Mouse (Mus musculus) testis, adult 2 months (tissue): ENCODE data around the gene Tbc1d4. TPM values are rescaled to one million over a fixed set of nuclear protein-coding genes. Genes with fewer than 3 reads are reported as not detected.

Experiments
- H3K27ac ChIP-seq: fragments of 200-500 bp; 2 replicates; pipeline ENCODE4 v1.5.1; 2012; ENCODE audit warnings: low read depth, low read length; ENCODE audit not compliant: control insufficient read depth, insufficient read depth
- H3K27me3 ChIP-seq: fragments of 200-500 bp; 2 replicates; pipeline ENCODE4 v1.6.1; 2012; ENCODE audit warnings: mild to moderate bottlenecking, low read length, moderate library complexity; ENCODE audit not compliant: control insufficient read depth, insufficient read depth
- H3K36me3 ChIP-seq: fragments of 200-500 bp; 2 replicates; pipeline ENCODE4 v1.6.1; 2012; ENCODE audit warnings: mild to moderate bottlenecking, low read length; ENCODE audit not compliant: control insufficient read depth, insufficient read depth
- H3K4me1 ChIP-seq: fragments of 200-500 bp; 2 replicates; pipeline ENCODE4 v1.6.1; 2012; ENCODE audit warnings: low read length; ENCODE audit not compliant: control insufficient read depth, insufficient read depth
- H3K4me3 ChIP-seq: fragments of 200-500 bp; 2 replicates; pipeline ENCODE4 v1.5.1; 2012; ENCODE audit warnings: low read depth, mild to moderate bottlenecking, low read length, moderate library complexity, mixed read lengths; ENCODE audit not compliant: control insufficient read depth
- CTCF ChIP-seq: fragments of 200-500 bp; IDR thresholded peaks from 2 replicates; pipeline ENCODE4 v1.5.1; 2012; ENCODE audit warnings: low read depth, mild to moderate bottlenecking, inconsistent platforms, low read length, moderate library complexity; ENCODE audit not compliant: control insufficient read depth, insufficient read depth, insufficient replicate concordance
- POLR2A ChIP-seq: fragments of 200-500 bp; IDR thresholded peaks from 2 replicates; pipeline ENCODE4 v1.6.1; 2012; ENCODE audit warnings: low read depth, mild to moderate bottlenecking, inconsistent platforms, low read length, moderate library complexity; ENCODE audit not compliant: control insufficient read depth
- polyA plus RNA-seq: library from polyadenylated mRNA; depleted of rRNA; stranded (reverse); fragments of >200 nt; gene quantifications from 2 replicates; pipeline ENCODE4 v1.2.3, GENCODE M21; 2012; rRNA removed

Tbc1d4 gene
- polyA plus RNA-seq, 1 experiment: 2.2 TPM

- Histone ChIP-seq H3K4me3 (no peak overlapping the region), H3K4me1 (no peaks in the 10 kb centered on the region), H3K36me3 (no peaks in the 10 kb centered on the region), H3K27me3 (no peaks in the 10 kb centered on the region), H3K27ac (no peak overlapping the region)
- no peak for TF ChIP-seq CTCF
- TF ChIP-seq POLR2A: no peak
Measured at GRCm38 (mm10) chr14:101452915-101453314, 156.1 kb downstream of the Tbc1d4 start.

GRCm38 (mm10) chr14:101447857-101448256 is 161.1 kb downstream of the Tbc1d4 start:
- TF ChIP-seq POLR2A (no peak), CTCF (no peak)
- H3K4me3 ChIP-seq: no peak overlapping the region
- no peak overlapping the region for H3K27ac ChIP-seq
- no peaks in the 10 kb centered on the region for H3K27me3 ChIP-seq
- no peaks in the 10 kb centered on the region for H3K4me1 ChIP-seq
- no peaks in the 10 kb centered on the region for H3K36me3 ChIP-seq

- Histone ChIP-seq H3K27ac (no peak overlapping the region), H3K4me3 (no peak overlapping the region), H3K36me3 (no peaks in the 10 kb centered on the region), H3K4me1 (no peaks in the 10 kb centered on the region), H3K27me3 (no peaks in the 10 kb centered on the region)
- TF ChIP-seq CTCF (no peak), POLR2A (no peak)
Measured at GRCm38 (mm10) chr14:101445205-101445604, 163.8 kb downstream of the Tbc1d4 start.

DNA sequence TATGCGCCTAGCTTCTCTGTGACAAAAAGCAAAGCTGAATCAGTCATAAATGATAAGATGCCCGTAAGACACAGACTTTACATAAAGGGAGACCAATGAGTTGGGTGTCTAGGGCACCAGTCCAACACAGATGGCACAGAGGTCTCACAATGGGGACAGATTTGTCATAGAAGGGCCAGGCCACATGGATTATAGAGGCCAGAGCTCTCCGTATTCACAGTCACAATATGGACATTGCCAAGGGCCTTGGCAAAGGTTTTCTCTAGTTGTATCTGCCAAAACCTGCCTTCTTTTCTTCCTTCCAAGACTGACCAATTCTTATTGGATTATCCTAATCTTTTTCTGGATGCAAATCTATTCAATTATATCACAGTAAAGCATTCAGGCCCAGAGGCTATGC is 171.1 kb downstream of the Tbc1d4 start:
- Histone ChIP-seq H3K4me1 (no peaks in the 10 kb centered on the region), H3K27ac (no peak overlapping the region), H3K36me3 (no peaks in the 10 kb centered on the region), H3K4me3 (no peak overlapping the region), H3K27me3 (no peaks in the 10 kb centered on the region)
- TF ChIP-seq POLR2A: no peak
- TF ChIP-seq CTCF: no peak

DNA sequence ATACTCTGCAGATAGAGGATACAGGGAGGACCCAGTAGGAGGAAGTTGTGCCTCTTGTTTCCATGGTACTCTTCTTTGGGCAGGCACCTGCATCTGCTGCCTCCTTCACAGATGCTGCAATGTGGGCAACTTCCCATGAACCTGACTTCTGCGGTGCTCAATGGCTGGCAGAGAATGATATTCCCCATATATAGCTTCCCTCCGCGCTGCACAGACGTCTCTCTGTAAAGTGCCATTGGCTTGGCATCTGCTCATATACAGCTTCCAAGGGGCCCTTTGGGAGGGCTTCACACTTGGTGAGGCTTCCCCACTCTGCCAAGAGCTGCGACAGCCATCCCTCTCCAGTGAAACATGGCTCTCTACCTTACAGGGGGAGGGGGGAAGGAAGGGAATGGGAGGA is 178.5 kb downstream of the Tbc1d4 start:
- no peak for TF ChIP-seq POLR2A
- no peak for TF ChIP-seq CTCF
- no peaks in the 10 kb centered on the region for H3K4me1 ChIP-seq
- no peak overlapping the region for H3K27ac ChIP-seq
- H3K4me3 ChIP-seq: no peak overlapping the region
- no peaks in the 10 kb centered on the region for H3K27me3 ChIP-seq
- no peaks in the 10 kb centered on the region for H3K36me3 ChIP-seq

DNA sequence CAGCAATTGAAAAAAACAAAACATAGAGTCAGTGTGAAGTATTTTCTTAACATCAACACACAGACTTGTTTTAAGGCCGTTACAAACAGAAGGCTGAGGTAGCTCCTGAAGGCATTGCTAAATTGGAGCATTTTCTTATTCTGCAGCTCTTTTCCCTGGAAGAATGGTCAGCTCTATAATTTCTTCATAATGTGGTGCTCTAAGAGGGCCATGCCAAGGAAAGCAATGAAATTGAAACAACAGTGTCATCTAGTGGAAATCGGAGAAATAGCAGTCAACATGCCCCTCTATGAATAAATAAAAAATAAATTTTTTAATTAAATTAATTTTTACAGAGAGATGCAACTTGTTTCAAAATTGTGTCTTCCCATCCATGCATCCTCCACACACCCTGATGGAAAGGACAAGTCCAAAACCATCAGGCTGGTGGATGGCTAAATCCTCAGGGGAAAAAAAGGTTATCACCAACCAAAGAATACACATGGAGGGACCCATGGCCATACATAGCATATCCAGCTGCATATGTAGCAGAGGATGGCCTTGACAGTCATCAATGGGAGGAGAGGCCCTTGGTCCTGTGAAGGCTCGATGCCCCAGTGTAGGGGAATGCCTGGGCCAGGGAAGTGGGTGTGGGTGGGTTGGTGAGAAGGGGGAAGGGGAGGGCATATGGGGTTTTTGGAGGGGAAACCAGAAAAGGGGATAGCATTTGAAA is 180.0 kb downstream of the Tbc1d4 start:
- H3K36me3 ChIP-seq: no peaks in the 10 kb centered on the region
- H3K4me1 ChIP-seq: no peaks in the 10 kb centered on the region
- no peak overlapping the region for H3K4me3 ChIP-seq
- no peak overlapping the region for H3K27ac ChIP-seq
- H3K27me3 ChIP-seq: no peaks in the 10 kb centered on the region
- TF ChIP-seq POLR2A: no peak
- no peak for TF ChIP-seq CTCF

GRCm38 (mm10) chr14:101417679-101418078 is 191.3 kb downstream of the Tbc1d4 start:
- Histone ChIP-seq H3K27me3 (no peaks in the 10 kb centered on the region), H3K4me1 (no peaks in the 10 kb centered on the region), H3K4me3 (no peak overlapping the region), H3K36me3 (no peaks in the 10 kb centered on the region), H3K27ac (no peak overlapping the region)
- TF ChIP-seq CTCF (no peak), POLR2A (no peak)

Other genes starting within 250 kb of the Tbc1d4 start
- gene Commd6, start 31.5 kb upstream of the Tbc1d4 start, polyA plus RNA-seq: 11.1 and 12.1 TPM in 2 replicates
- gene Uchl3, start 44.8 kb upstream of the Tbc1d4 start, polyA plus RNA-seq: 114 and 130 TPM in 2 replicates
- gene Gm9922, start 120.6 kb upstream of the Tbc1d4 start, polyA plus RNA-seq: 0.48 TPM in 1 of 2 replicates, not detected in the other
- gene Lmo7, start 120.8 kb upstream of the Tbc1d4 start, polyA plus RNA-seq: 1.7 and 2.3 TPM in 2 replicates